Mouse (Mus musculus) G1E (cell line): ENCODE data around the gene Col4a1. TPM values are rescaled to one million over a fixed set of nuclear protein-coding genes. Genes with fewer than 3 reads are reported as not detected.

ENCODE experiments used
- ATAC-seq: 2 replicates; pipeline ENCODE4 v1.8.0; 2016; ENCODE audit warnings: mild to moderate bottlenecking; ENCODE audit not compliant: insufficient number of reproducible peaks, poor library complexity, low FRiP score, severe bottlenecking; ENCODE audit errors: extremely low read depth
- DNase-seq: peaks from one replicate; pipeline ENCODE4 v3.0.0; 2012; ENCODE audit warnings: low spot score
- H3K27me3 ChIP-seq: 2 replicates; pipeline ENCODE4 v1.6.1; 2012; ENCODE audit warnings: mild to moderate bottlenecking, low read length, inconsistent platforms; ENCODE audit not compliant: insufficient read depth
- H3K36me3 ChIP-seq: replicated peaks from 2 replicates; pipeline ENCODE3; 2012; ENCODE audit warnings: mild to moderate bottlenecking, inconsistent platforms
- H3K4me1 ChIP-seq: 2 replicates; pipeline ENCODE4 v1.6.1; 2012; ENCODE audit warnings: low read depth, low read length, inconsistent platforms, mixed read lengths; ENCODE audit not compliant: insufficient read depth
- H3K4me3 ChIP-seq: 2 replicates; pipeline ENCODE4 v1.5.1; 2012; ENCODE audit warnings: low read depth, mild to moderate bottlenecking, inconsistent platforms, low read length, moderate library complexity, mixed read lengths
- H3K9me3 ChIP-seq: replicated peaks from 2 replicates; pipeline ENCODE4 v1.6.1; 2012; ENCODE audit warnings: inconsistent platforms
- CTCF ChIP-seq: IDR thresholded peaks from 2 replicates; pipeline ENCODE4 v1.5.1; 2012; ENCODE audit warnings: low read depth, low read length, inconsistent platforms, mixed read lengths
- GATA1 ChIP-seq: IDR thresholded peaks from 2 replicates; pipeline ENCODE4 v1.6.1; 2012; ENCODE audit warnings: borderline replicate concordance, low read length, inconsistent platforms, mixed read lengths
- GATA2 ChIP-seq: IDR thresholded peaks from 2 replicates; pipeline ENCODE4 v1.6.1; 2012; ENCODE audit warnings: low read depth, low read length, inconsistent platforms, borderline replicate concordance
- POLR2AphosphoS5 ChIP-seq: IDR thresholded peaks from 2 replicates; pipeline ENCODE4 v1.6.1; 2012; ENCODE audit warnings: low read depth, low read length, inconsistent platforms; ENCODE audit not compliant: insufficient replicate concordance
- TAL1 ChIP-seq: conservative IDR thresholded peaks from 2 replicates; pipeline ENCODE4 v1.6.1; 2012; ENCODE audit warnings: low read depth, low read length, inconsistent platforms, mixed read lengths
- polyA plus RNA-seq: library from polyadenylated mRNA; stranded (reverse); fragments of >175 nt; gene quantifications from 2 replicates; pipeline ENCODE4 v1.2.3, GENCODE M21; 2012
- total RNA-seq, 2 experiments: library from RNA; stranded (forward) in 1 of 2; stranded (reverse) in 1 of 2; fragments of 200-1000 nt in 1 of 2; fragments of >200 nt in 1 of 2; fragmentation: Nextera tagmentation in 1 of 2; gene quantifications; 2 replicates each; pipeline ENCODE4 v1.2.3; 2014 to 2017

Gene Col4a1
- total and polyA plus RNA-seq, 3 experiments, result 0.05 TPM; not detected in 2

DNA sequence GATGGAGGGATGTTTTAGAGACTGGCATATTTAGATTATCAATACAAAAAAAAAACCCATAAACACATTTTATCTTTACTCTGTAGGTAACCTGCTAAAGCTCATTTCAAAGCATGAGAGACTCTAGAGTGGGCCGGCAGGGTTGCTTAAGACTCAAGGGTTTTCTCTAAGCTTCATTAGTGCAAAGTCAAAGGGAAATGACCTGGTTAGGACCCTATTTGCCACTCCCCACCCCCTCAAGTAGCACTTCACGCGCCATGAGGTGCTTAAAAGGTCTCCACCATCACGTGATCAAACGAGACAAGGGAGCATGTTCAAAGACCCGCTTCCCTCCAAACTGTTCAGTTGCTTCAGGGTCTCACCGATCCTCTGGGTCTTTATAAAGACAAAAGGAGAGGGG is 63.9 kb downstream of the Col4a1 start:
- DNase-seq (no peak), ATAC-seq (no peak)
- Histone ChIP-seq H3K4me1 (no peaks in the 10 kb centered on the region), H3K4me3 (no peak overlapping the region), H3K27me3 (peaks cover 11% of the 10 kb centered on the region; the same call in 1 of the 2 replicates), H3K36me3 (no peaks in the 10 kb centered on the region), H3K9me3 (no peaks in the 10 kb centered on the region)
- TF ChIP-seq GATA2 (no peak), POLR2AphosphoS5 (no peak), CTCF (no peak), TAL1 (no peak), GATA1 (no peak)

DNA sequence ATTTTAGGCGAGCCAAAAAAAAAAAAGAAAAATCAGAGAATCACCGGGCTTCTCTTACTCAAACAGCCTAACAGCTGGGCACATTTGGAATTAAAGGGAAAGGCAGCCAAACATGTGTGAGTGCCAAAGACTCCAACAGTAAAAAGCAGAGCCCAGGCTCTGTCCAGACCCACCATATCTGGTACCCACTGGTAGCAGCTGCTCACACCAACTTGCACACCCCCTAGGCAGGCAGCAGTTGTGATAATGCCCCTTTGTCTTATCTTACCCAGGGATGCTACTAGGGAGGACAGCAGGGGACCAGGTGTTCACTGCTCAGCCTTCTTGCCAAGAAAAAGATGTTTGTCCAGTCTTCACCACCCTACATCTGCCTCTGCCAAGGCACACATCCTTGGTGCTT is 71.1 kb downstream of the Col4a1 start:
- H3K36me3 ChIP-seq, result no peaks in the 10 kb centered on the region
- peaks cover 5% of the 10 kb centered on the region; the same call in 1 of the 2 replicates for H3K27me3 ChIP-seq
- ATAC-seq (no peak), DNase-seq (no peak)
- H3K4me3 ChIP-seq, result no peak overlapping the region
- no peaks in the 10 kb centered on the region for H3K9me3 ChIP-seq
- TF ChIP-seq TAL1 (no peak), CTCF (no peak), GATA2 (no peak), POLR2AphosphoS5 (no peak), GATA1 (no peak)
- H3K4me1 ChIP-seq, result no peaks in the 10 kb centered on the region

DNA sequence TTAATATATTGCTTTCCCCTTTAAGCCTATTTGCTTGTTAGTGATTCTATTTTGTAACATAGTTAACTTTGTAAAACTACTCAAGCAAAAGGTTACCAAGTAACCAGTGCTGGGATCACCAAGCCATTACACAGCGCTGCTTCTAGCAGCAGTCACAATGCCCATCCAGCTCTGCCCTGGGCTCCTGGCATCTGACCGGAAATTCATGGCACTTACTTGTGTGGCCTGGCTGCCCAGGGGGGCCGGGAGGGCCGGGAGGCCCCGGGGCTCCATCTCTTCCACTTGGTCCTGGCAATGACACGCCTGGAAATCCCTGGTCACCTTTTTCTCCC is 77.8 kb downstream of the Col4a1 start:
- 0 out of 2 replicates have a peak, but pooled peaks cover 5% of the 10 kb centered on the region for H3K27me3 ChIP-seq
- ATAC-seq, result no peak

DNA sequence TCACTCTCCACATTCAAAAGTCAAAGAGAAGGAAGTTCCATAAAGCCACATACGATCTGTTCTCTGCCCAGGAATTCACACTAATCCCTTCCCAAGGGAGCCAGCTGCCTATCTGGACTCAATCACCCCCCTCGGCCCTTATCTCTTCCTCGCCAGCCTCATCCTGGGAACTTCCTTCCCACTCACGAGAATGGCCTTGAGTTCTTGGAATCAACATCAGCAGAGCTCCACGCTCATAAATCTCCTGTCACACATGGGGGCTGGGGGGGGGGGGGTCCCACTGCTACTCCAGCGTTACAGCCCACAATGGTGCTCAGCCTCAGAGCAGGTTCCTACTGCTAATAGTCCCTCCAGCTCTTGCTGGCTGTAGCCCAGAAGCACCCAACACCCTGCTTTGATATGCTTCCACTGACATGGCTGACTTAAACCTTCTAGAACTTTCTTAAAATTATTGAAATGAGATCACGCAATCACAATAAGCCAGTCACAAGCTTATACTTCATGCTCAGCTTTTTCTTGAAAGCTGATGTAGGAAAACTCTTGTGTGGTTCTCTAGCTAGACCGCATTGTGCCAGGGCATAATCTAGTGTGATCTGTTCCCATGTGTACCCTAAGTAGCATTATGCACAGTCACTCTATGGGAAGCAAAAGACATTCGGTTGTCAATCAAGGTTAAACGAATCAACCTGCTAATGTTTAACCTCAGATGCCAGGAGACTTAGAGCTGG is 78.3 kb downstream of the Col4a1 start:
- H3K9me3 ChIP-seq, result no peaks in the 10 kb centered on the region
- no peaks in the 10 kb centered on the region for H3K36me3 ChIP-seq
- ATAC-seq, result no peak
- TF ChIP-seq GATA2, result no peak
- TF ChIP-seq TAL1, result no peak
- TF ChIP-seq POLR2AphosphoS5, result no peak
- no peak for TF ChIP-seq CTCF
- no peak for TF ChIP-seq GATA1
- peaks cover 9% of the 10 kb centered on the region; the same call in 1 of the 2 replicates for H3K27me3 ChIP-seq
- no peaks in the 10 kb centered on the region for H3K4me1 ChIP-seq
- no peak overlapping the region for H3K4me3 ChIP-seq
- no peak for DNase-seq

More for the DNA sequence above, 77.8 kb downstream of the Col4a1 start:
- DNase-seq, result no peak
- TF ChIP-seq GATA2, result no peak
- Histone ChIP-seq H3K4me3 (no peak overlapping the region), H3K4me1 (no peaks in the 10 kb centered on the region), H3K36me3 (no peaks in the 10 kb centered on the region), H3K9me3 (no peaks in the 10 kb centered on the region)

DNA sequence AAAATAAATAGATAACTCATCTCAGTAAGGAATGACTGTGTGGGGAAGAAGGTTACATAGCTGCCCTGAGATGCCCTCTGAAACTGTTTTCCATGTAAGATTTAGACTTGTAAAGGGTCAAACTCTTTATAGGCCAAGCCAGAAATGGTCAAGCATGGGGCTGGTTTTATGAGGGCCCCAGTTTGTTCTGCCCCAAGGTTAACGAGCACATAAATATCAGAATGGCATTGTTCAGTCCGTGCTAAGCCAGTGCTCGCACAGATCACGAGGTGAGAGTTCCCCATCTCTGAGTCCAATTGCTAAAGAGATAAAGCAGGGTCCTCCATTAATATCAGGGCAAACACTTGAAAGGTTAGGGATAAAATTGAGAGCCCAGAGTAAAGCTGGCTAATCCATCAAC is 79.6 kb downstream of the Col4a1 start:
- H3K36me3 ChIP-seq, result no peaks in the 10 kb centered on the region
- H3K9me3 ChIP-seq, result no peaks in the 10 kb centered on the region
- DNase-seq (no peak), ATAC-seq (no peak)
- peaks cover 13% of the 10 kb centered on the region; the same call in 1 of the 2 replicates for H3K27me3 ChIP-seq
- H3K4me3 ChIP-seq, result no peak overlapping the region
- TF ChIP-seq GATA1, result no peak
- TF ChIP-seq GATA2, result no peak
- TF ChIP-seq CTCF, result no peak
- no peaks in the 10 kb centered on the region for H3K4me1 ChIP-seq

DNA sequence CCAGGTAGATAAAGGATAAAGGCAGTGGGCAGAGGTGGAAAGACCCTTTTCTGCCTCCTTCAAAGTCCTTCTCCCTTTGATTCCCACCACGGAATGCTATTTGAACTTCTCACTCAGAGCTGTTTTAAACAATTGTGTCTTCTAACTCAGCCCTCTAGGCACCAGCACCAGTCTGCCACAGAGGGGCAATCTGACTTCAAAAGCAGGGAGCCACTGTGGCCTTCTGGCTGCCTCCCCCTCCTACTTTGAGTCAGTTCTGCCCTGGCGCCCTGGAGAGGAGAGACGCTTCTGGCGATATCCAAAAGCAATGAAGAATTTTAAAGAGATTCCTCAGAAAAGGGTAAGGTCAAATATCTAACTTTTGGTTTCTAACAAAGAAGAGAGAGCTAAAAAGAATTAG is 82.3 kb downstream of the Col4a1 start:
- no peaks in the 10 kb centered on the region for H3K9me3 ChIP-seq
- TF ChIP-seq GATA1, result no peak
- peaks cover 13% of the 10 kb centered on the region; the same call in 1 of the 2 replicates for H3K27me3 ChIP-seq
- no peak overlapping the region for H3K4me3 ChIP-seq
- H3K36me3 ChIP-seq, result no peaks in the 10 kb centered on the region
- no peaks in the 10 kb centered on the region for H3K4me1 ChIP-seq
- DNase-seq (no peak), ATAC-seq (no peak)

DNA sequence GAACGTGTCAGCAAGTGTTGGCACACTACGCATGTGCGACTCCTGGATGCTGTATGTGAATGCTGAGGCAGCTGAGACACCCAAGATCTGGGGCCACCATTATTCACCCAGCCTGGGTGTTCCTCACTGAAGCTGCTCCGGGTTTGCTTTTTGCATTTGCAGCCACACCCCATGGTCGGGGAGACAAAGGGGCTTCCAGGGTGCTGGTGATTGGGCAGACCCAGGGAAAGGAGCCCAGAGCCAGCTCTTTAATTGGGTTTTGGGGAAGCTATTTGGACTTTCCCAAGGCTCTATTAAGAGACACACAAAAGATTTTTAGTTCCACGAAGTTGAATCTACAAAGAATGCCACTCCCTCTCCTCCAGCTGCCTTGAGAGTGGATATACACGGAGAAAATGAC is 85.2 kb downstream of the Col4a1 start:
- Histone ChIP-seq H3K27me3 (peaks cover 13% of the 10 kb centered on the region; the same call in 1 of the 2 replicates), H3K4me3 (no peak overlapping the region), H3K9me3 (no peaks in the 10 kb centered on the region), H3K36me3 (no peaks in the 10 kb centered on the region), H3K4me1 (no peaks in the 10 kb centered on the region)
- TF ChIP-seq POLR2AphosphoS5, result no peak
- TF ChIP-seq TAL1, result no peak
- no peak for TF ChIP-seq CTCF
- TF ChIP-seq GATA2, result no peak
- TF ChIP-seq GATA1, result no peak
- DNase-seq (no peak), ATAC-seq (no peak)
